Mouse (Mus musculus) forebrain, embryonic 14.5 days (tissue): ENCODE results near the gene Des. TPM values are rescaled to one million over a fixed set of nuclear protein-coding genes. Genes with fewer than 3 reads are reported as not detected.

Experiments used
- ATAC-seq: fragments of 200-750 bp; cut with Nextera tagmentation; 2 replicates; pipeline ENCODE4 v1.8.0; 2017; ENCODE audit warnings: mild to moderate bottlenecking, moderate library complexity
- DNase-seq: peaks from one replicate; pipeline ENCODE4 v3.0.0-alpha.2; 2015; ENCODE audit warnings: low spot score
- H3K27ac ChIP-seq: fragments of 300-500 bp; sonication (generic); 2 replicates; pipeline ENCODE4 v1.5.1; 2014; ENCODE audit warnings: low read depth, mild to moderate bottlenecking, control low read depth, low read length, moderate library complexity
- H3K27me3 ChIP-seq: fragments of 300-500 bp; sonication (generic); replicated peaks from 2 replicates; pipeline ENCODE4 v1.6.1; 2014; ENCODE audit warnings: low read length, control low read depth, mixed read lengths; ENCODE audit not compliant: control insufficient read depth, insufficient read depth
- H3K36me3 ChIP-seq: fragments of 300-500 bp; sonication (generic); 2 replicates; pipeline ENCODE4 v1.6.1; 2014; ENCODE audit warnings: low read length, control low read depth; ENCODE audit not compliant: control insufficient read depth, insufficient read depth
- H3K4me1 ChIP-seq: fragments of 300-500 bp; sonication (generic); 2 replicates; pipeline ENCODE4 v1.6.1; 2014; ENCODE audit warnings: antibody characterized with exemption, low read length, control low read depth; ENCODE audit not compliant: control insufficient read depth, insufficient read depth
- H3K4me2 ChIP-seq: fragments of 300-500 bp; sonication (generic); 2 replicates; pipeline ENCODE4 v1.6.1; 2014; ENCODE audit warnings: mild to moderate bottlenecking, control low read depth, low read length
- H3K4me3 ChIP-seq: fragments of 300-500 bp; sonication (generic); 2 replicates; pipeline ENCODE4 v1.5.1; 2014; ENCODE audit warnings: low read depth, low read length, control low read depth
- H3K9ac ChIP-seq: fragments of 300-500 bp; sonication (generic); 2 replicates; pipeline ENCODE4 v1.6.1; 2014; ENCODE audit warnings: mild to moderate bottlenecking, low read length, control low read depth, moderate library complexity
- H3K9me3 ChIP-seq: fragments of 300-500 bp; sonication (generic); replicated peaks from 2 replicates; pipeline ENCODE4 v1.6.1; 2016; ENCODE audit warnings: low read length, control low read depth, mixed read lengths; ENCODE audit not compliant: control insufficient read depth
- WGBS: fragments of 180-500 bp; shearing (Covaris S2); extraction: QIAGEN DNeasy Blood & Tissue Kit; methylation state at CpG from one replicate; pipeline ENCODE4 v1.1.7; 2014; 5-methylcytosine and 5-hydroxymethylcytosine counted together
- polyA plus RNA-seq: library from polyadenylated mRNA; unstranded; fragments of >200 nt; fragmentation: Nextera tagmentation; extraction: Ambion mirVana; gene quantifications from 2 replicates; pipeline ENCODE4 v1.2.1, GENCODE M21; 2014

Gene Des
- polyA plus RNA-seq, 1 experiment from 2014 or later = 1.4 TPM

DNA sequence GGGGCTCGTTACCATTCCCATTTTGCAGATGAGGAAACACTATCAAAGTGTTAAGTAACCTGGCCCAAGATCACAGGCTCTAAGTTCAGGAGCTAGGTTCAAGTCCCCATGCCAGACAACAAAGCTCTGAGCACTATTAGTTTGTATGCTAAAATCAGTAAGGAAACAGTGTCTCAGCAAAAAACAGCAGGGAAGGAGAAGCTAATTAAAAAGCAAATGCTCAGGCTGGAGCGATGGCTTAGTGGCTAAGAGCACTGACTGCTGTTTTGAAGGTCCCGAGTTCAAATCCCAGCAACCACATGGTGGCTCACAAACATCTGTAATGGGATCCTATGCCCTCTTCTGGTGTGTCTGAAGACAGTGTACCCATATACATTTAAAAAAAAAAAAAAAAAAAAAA lies 52.1 kb downstream of the Des start:
- no peak for DNase-seq
- H3K27ac ChIP-seq = no peak overlapping the region
- ATAC-seq = no peak

DNA sequence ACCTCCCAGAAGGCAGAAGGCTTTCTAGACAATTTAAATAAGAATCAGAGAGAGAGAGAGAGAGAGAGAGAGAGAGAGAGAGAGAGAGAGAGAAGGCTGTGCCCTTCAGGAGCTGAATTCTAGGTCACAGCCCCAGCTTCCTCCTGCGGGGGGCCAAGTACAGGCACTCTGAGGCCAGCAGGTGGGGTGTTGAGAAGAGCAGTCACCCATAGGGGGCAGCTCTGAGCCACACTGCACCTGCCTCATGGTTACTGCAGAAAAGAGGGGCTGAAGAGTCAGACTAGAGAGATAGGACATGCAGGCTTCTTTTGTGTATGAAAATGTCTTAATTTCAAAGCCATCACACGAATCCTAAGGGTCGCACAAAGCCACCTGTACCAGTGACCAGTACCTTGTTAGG lies 53.6 kb downstream of the Des start:
- DNase-seq (peak; percentile 23), ATAC-seq (no peak)
- Histone ChIP-seq H3K9me3 (no peaks in the 10 kb centered on the region), H3K4me3 (no peak overlapping the region), H3K27me3 (no peaks in the 10 kb centered on the region), H3K27ac (no peak overlapping the region), H3K36me3 (no peaks in the 10 kb centered on the region), H3K9ac (no peak overlapping the region), H3K4me2 (no peak overlapping the region), H3K4me1 (no peaks in the 10 kb centered on the region)
- WGBS = 57% methylated on average over 3 of the region's 3 CpGs

More for the DNA sequence above, 52.1 kb downstream of the Des start:
- H3K9me3 ChIP-seq = no peaks in the 10 kb centered on the region
- H3K4me1 ChIP-seq = no peaks in the 10 kb centered on the region
- no peaks in the 10 kb centered on the region for H3K27me3 ChIP-seq
- H3K9ac ChIP-seq = no peak overlapping the region
- H3K36me3 ChIP-seq = 0 out of 2 replicates have a peak, but pooled peaks cover 3% of the 10 kb centered on the region
- no peak overlapping the region for H3K4me2 ChIP-seq
- WGBS = 85% methylated on average over 3 of the region's 3 CpGs
- no peak overlapping the region for H3K4me3 ChIP-seq

Other genes with a start within 250 kb of the Des start
- gene Nhej1, start 235.1 kb upstream of the Des start, polyA plus RNA-seq = 7.9 and 8.8 TPM in 2 replicates
- not detected in 2 replicates for gene Slc23a3, start 226.4 kb upstream of the Des start, polyA plus RNA-seq
- gene Cnppd1, start 217.6 kb upstream of the Des start, polyA plus RNA-seq = 40.4 and 53.6 TPM in 2 replicates
- gene Retreg2, start 217.6 kb upstream of the Des start, polyA plus RNA-seq = 85.6 and 95.6 TPM in 2 replicates
- gene Zfand2b, start 191.7 kb upstream of the Des start, polyA plus RNA-seq = 41.2 and 46.8 TPM in 2 replicates
- 26.2 and 30.4 TPM in 2 replicates for gene Abcb6, start 179.9 kb upstream of the Des start, polyA plus RNA-seq
- 16.3 and 16.9 TPM in 2 replicates for gene Ankzf1, start 168.2 kb upstream of the Des start, polyA plus RNA-seq
- gene Atg9a, start 168.1 kb upstream of the Des start, polyA plus RNA-seq = 25.5 and 34.1 TPM in 2 replicates
- gene Glb1l, start 149.5 kb upstream of the Des start, polyA plus RNA-seq = 13.0 and 14.3 TPM in 2 replicates
- 116 and 130 TPM in 2 replicates for gene Stk16, start 149.5 kb upstream of the Des start, polyA plus RNA-seq
- gene Tuba4a, start 140.5 kb upstream of the Des start, polyA plus RNA-seq = 14.3 and 21.3 TPM in 2 replicates
- gene A630095N17Rik, start 128.2 kb upstream of the Des start, polyA plus RNA-seq = not detected in 2 replicates
- gene Dnajb2, start 123.9 kb upstream of the Des start, polyA plus RNA-seq = 21.5 and 24.3 TPM in 2 replicates
- 5.1 and 8.0 TPM in 2 replicates for gene Ptprn, start 95.8 kb upstream of the Des start, polyA plus RNA-seq
- gene Resp18, start 81.9 kb upstream of the Des start, polyA plus RNA-seq = 62.4 and 68.1 TPM in 2 replicates
- gene Dnpep, start 42.3 kb upstream of the Des start, polyA plus RNA-seq = 160 and 178 TPM in 2 replicates
- gene Speg, start 15.0 kb downstream of the Des start, polyA plus RNA-seq = 8.3 and 8.8 TPM in 2 replicates
- gene Gmppa, start 75.6 kb downstream of the Des start, polyA plus RNA-seq = 72.4 and 76.0 TPM in 2 replicates
- gene Asic4, start 90.1 kb downstream of the Des start, polyA plus RNA-seq = 0.76 and 0.84 TPM in 2 replicates
- 21.6 and 24.2 TPM in 2 replicates for gene Chpf, start 119.0 kb downstream of the Des start, polyA plus RNA-seq
- 41.3 and 50.4 TPM in 2 replicates for gene Tmem198, start 119.2 kb downstream of the Des start, polyA plus RNA-seq
- gene Obsl1, start 146.1 kb downstream of the Des start, polyA plus RNA-seq = 17.0 and 17.7 TPM in 2 replicates
- gene Inha, start 146.7 kb downstream of the Des start, polyA plus RNA-seq = 4.9 and 6.3 TPM in 2 replicates
- 8.7 and 10.7 TPM in 2 replicates for gene Stk11ip, start 161.2 kb downstream of the Des start, polyA plus RNA-seq
- 12.6 and 18.7 TPM in 2 replicates for gene Slc4a3, start 185.9 kb downstream of the Des start, polyA plus RNA-seq